Comparison of ENCODE assay signal across 15 mouse cellular contexts in the genomic region with DNA sequence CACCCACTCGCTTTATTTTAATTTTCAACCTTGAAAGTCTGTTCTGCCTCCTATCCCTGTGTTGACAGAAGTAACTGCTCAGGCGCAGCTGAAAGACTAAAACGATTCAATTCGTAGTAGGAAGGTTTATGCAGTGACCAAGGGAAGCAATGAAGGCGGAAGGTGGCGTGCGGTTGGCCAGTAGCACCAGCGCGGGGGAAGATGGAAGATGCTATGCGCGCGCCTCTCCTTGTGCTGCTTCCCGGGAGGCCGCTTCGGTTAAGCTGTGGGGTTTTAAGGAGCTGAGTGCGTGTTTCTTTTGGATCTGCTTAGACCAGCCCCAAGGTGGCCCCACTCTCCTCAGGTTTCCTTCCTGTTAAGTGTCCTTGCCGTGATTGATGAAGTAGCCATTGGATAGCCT. TPM values are rescaled to one million over a fixed set of nuclear protein-coding genes. Genes with fewer than 3 reads are reported as not detected.
DNase-seq lines count a peak whose midpoint lies in the region; ATAC-seq and TF ChIP-seq lines count a peak whose summit lies in the region.
"Had no signal": no experiment of that assay in that cellular context is flagged by ENCODE, and none has a peak within 500 bp of the region (broad histone marks: within the 10 kb centered on the region; RNA-seq: fewer than 3 reads in every experiment).

No protein-coding gene starts in this region.

- 62% methylated on average over 17 of the region's 17 CpGs for WGBS in limb, embryonic 11.5 days

- peak overlapping the region; percentile 48 for H3K4me3 ChIP-seq in E14TG2a.4 (replicated peaks; ENCODE audit: low read length)
- no peak overlapping the region for H3K4me3 ChIP-seq in limb, embryonic 11.5 days (ENCODE audit: low read depth, low read length)
- H3K4me3 ChIP-seq: layer of hippocampus, adult 2 months had no signal

- ATAC-seq in limb, embryonic 11.5 days (ENCODE audit: insufficient number of reproducible peaks, low FRiP score, low TSS enrichment, low read depth), result no peak
- ATAC-seq: activated CD4-positive, CD25-positive, alpha-beta regulatory T cell, adult 4 months had no signal

- peaks cover 35% of the 10 kb centered on the region for H3K4me1 ChIP-seq in E14TG2a.4 (replicated peaks; ENCODE audit: low read depth, low read length)
- peaks cover 10% of the 10 kb centered on the region for H3K4me1 ChIP-seq in limb, embryonic 11.5 days (ENCODE audit: control insufficient read depth, insufficient read depth, low read length)

- no peaks in the 10 kb centered on the region for H3K27me3 ChIP-seq in E14TG2a.4 (ENCODE audit: insufficient read depth, low read length)
- no peaks in the 10 kb centered on the region for H3K27me3 ChIP-seq in limb, embryonic 11.5 days (ENCODE audit: control insufficient read depth, insufficient read depth, low read length)

- no peak for TF ChIP-seq CTCF in E14TG2a.4 (conservative IDR thresholded peaks at IDR 0.05; ENCODE audit: low read length)

- H3K9ac ChIP-seq in limb, embryonic 11.5 days (ENCODE audit: low read length), result no peak overlapping the region
- H3K9ac ChIP-seq: hindbrain, embryonic 14.5 days had no signal

- H3K27ac ChIP-seq in limb, embryonic 11.5 days (replicated peaks; ENCODE audit: low read depth, low read length), result no peak overlapping the region
- H3K27ac ChIP-seq: hindbrain, embryonic 14.5 days; layer of hippocampus, adult 2 months had no signal

- H3K4me2 ChIP-seq in limb, embryonic 11.5 days (ENCODE audit: low read depth, severe bottlenecking), result 0 out of 2 replicates have a peak overlapping the region, but pooled peaks have one; percentile 7
- H3K4me2 ChIP-seq: hindbrain, embryonic 14.5 days had no signal

- no peaks in the 10 kb centered on the region for H3K36me3 ChIP-seq in E14TG2a.4 (ENCODE audit: insufficient read depth, low read length)
- no peaks in the 10 kb centered on the region for H3K36me3 ChIP-seq in limb, embryonic 11.5 days (ENCODE audit: control insufficient read depth, insufficient read depth, low read length)
- H3K36me3 ChIP-seq: G1E had no signal

- peak; percentile 48 for DNase-seq in embryo, embryonic 11 days
- no peak for DNase-seq in embryo, embryonic 10.5 days (ENCODE audit: low spot score)
- peak; percentile 23 for DNase-seq in kidney, adult 9 months
- no peak for DNase-seq in kidney, postnatal 10 days
- DNase-seq in limb, embryonic 11.5 days (ENCODE audit: low spot score), result peak; percentile 42
- DNase-seq in layer of hippocampus, adult 8-10 months (ENCODE audit: low spot score in 2 of 2), result no peak
- DNase-seq in right cerebral cortex, adult 18-20 months, result no peak
- DNase-seq: cerebellum, adult 9-10 months; right cerebral cortex, postnatal 25 days; thymus, adult 2 months had no signal

- H3K9me3 ChIP-seq in E14TG2a.4 (ENCODE audit: low read length), result 0 out of 2 replicates have a peak, but pooled peaks cover 5% of the 10 kb centered on the region
- H3K9me3 ChIP-seq in limb, embryonic 11.5 days (ENCODE audit: control insufficient read depth, low read length), result no peaks in the 10 kb centered on the region
- H3K9me3 ChIP-seq: G1E had no signal

RNA-seq across cellular contexts. Expression of gene Enc1, which starts 15.8 kb away (rescaled TPM):
- 6.7 and 7.3 TPM in 2 replicates for polyA plus RNA-seq in limb, embryonic 11.5 days (2014; fragmentation: Nextera tagmentation; extraction: Ambion mirVana)
- total RNA-seq in layer of hippocampus, adult 8-10 months (2022), result 100 to 1,000 TPM; 584 to 717 (median 649) TPM

RNA-seq across cellular contexts. Expression of gene Hexb, which starts 27.0 kb away (rescaled TPM):
- polyA plus RNA-seq in limb, embryonic 11.5 days (2014; fragmentation: Nextera tagmentation; extraction: Ambion mirVana), result 20.8 and 22.2 TPM in 2 replicates
- 100 to 1,000 TPM; 114 to 546 (median 290) TPM for total RNA-seq in layer of hippocampus, adult 8-10 months (2022)

Comparison
In these comparisons a context has a peak if more than half of its experiments do, and no peak if none do; other contexts are left out.
1. DNase-seq: peak in embryo, embryonic 11 days (single experiment), kidney, adult 9 months (single experiment) and limb, embryonic 11.5 days (single experiment); none in embryo, embryonic 10.5 days (single experiment), kidney, postnatal 10 days (single experiment), layer of hippocampus, adult 8-10 months (0 of 2) and right cerebral cortex, adult 18-20 months (single experiment).